Mouse (Mus musculus): ENCODE measurements around the gene Cldn5. TPM values are rescaled to one million over a fixed set of nuclear protein-coding genes. Genes with fewer than 3 reads are reported as not detected.
A peak's percentile ranks its signal among the peaks of the same experiment; 100 is the strongest.

Gene Cldn5
- not detected in 2 replicates for total RNA-seq (2014; fragmentation: Nextera tagmentation)
- total RNA-seq (2017): not detected in 2 replicates

DNA sequence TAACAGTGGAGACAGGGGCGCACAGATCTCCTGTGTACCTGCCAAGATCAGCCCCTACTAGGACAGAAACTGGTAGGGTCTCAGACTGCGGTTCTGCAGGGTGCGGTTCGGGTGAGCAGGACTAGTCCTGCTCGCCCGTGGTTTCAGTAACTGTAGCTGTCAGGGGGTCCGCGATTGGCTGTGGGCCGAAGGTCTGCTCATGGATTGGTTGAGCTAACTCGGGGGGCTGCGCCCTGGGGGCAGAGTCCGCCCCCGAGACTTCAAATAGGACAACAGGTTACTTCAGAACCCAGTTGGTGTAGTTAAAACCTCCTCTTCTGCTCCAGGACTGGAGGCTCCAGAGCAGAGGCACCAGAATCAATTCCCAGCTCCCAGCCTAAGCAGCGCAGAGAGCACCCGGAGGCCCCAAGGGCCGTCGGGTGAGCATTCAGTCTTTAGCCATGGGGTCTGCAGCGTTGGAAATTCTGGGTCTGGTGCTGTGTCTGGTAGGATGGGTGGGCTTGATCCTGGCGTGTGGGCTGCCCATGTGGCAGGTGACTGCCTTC is at the start of gene Cldn5:
Gene Cldn5, plus strand, starts transcription at position 292 of the 545 bp plus-strand sequence.
- peak; percentile 5; the same call in 1 of the 2 replicates for ATAC-seq (replicated peaks; ENCODE audit: poor library complexity, severe bottlenecking)

DNA sequence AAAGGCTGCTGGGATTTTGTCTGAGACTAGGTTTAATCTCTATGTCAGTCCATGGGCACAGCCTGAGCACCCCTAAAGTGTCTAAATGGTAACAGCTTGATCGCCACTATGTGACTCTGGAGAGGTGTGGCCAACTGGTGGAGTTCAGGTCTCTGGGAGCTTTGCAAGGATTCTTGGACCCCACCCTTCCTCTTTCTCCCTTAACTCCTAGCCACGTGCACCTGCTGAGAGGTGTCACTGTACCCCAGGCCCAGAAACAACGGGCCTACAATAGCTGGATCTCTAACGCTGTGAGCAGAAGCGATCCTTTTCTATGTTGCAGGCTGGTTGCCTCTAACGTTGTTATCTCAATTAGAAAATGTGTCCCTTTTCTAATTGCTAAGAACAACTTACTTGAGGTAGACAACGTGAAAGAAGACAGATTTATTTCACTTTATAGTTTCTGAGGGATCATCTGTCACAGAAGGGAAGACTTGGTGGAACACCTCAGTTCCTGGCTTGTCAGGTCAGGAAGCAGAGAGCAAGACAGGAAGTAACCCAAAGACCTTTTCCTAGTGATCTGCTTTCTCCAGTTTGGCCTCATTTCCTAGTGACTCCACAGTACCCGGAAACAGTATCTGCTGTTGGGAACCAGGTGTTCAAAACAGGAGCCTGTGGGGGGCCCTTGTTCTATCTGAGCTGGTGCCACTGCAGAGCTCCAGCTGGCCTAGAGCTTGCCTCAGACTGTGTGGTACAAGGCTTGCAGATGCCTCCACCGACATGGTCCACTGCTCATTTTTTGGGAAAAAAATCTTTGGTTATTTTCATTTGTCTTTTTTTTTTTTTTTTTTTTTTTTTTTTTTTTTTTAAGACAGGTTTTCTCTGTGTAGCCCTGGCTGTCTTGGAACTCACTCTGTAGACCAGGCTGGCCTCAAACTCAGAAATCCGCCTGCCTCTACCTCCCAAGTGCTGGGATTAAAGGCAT is 48.8 kb upstream of the Cldn5 start:
- no peak for ATAC-seq (replicated peaks; ENCODE audit: poor library complexity, severe bottlenecking)

DNA sequence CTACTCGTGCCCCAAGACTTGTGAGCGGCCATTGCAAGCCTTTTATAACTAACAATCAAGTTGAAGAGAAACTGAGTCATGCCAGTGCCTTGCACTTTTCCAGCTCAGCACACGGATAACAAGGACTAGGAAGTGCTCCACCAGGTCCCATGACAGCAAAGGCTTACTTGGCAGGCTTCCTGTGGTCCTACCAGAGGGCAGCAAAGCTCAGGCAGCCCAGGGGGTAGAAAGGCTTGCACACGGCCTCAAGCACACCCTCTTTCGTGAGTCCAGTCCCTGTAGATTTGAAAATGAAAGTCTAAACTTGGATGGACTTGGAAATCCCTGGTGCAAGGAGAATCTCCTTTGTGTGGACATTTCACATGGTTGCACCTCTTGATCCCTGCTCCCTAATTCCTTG is 47.5 kb upstream of the Cldn5 start:
- ATAC-seq (replicated peaks; ENCODE audit: poor library complexity, severe bottlenecking): no peak

DNA sequence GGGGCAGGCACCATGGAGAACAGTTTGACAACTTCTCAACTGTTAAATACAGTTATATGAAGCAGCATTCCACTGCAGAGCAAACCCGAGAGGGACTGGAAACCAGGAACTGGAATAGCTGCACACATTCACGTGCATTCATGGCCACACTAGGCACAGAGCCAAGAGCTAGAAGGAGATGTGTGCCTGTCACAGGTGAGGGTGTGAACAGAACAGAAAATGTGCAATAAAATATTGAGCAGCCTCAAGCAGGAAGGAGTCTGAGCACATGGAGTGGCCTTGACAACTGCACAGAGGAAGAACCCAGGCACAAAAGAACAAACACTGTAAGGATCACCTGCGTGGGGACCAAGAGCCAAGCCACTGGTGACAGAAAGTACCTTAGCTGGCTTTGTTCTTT is 46.0 kb upstream of the Cldn5 start:
- no peak for ATAC-seq (replicated peaks; ENCODE audit: poor library complexity, severe bottlenecking)

DNA sequence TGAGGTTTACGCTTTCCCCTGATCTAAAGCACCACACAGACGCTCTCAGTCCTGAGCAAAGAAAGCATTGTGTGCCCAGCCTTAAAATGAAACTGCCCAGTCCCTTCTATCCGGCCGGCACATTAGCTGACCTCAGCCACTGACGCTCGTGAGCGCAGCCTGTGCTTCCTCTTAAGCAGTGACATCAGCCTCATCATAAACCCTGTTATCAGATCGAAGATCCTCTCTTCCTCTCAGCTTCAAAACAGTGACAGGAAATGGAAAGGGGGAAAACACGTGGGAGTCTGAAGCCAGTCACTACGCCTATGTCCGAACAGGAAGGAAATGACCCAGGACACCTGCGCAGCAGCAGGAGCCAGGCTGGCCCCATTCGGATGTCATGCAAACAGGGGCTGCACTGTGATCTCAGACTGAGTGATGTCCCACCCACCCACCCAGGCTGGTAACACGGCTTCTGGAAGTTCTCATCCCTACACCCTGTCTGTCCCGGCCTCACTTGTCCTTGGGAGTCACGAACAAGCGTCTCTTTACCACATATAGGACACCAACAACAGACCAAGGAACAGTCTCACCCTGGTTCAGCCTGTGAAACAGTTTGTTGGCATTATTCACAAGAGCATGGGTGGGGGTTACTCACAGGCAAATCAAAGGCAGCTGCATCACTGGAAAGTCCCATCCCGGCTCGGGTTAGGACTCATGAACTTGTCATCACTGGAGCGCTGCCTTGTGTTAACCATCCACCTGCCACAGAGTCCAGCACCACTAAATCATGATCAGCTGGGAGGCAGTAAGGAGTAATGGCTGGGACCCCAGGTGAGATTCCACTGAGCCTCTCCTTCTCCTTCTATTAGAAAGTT is 43.3 kb upstream of the Cldn5 start:
- peak; percentile 89 for ATAC-seq (replicated peaks; ENCODE audit: poor library complexity, severe bottlenecking)

DNA sequence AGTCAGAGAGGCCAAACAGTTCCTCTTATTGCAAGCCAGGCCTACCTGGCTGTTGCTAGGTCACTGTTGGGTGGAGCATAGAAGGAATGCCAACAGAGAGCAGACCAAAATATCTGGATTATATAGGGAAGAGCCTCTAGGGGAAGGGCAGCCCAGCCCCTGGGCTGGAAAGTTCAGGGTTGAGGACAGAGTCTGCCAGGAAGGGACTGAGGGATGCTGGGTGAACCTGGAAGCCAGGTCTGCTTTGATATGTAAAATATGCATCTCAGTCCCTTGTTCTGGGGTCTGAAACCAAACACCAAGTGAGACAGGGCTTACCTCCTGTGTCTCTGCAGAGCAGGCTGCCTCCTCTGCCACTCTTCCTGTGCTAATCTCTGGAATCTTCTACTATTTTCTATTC is 38.3 kb upstream of the Cldn5 start:
- ATAC-seq (replicated peaks; ENCODE audit: poor library complexity, severe bottlenecking): no peak

DNA sequence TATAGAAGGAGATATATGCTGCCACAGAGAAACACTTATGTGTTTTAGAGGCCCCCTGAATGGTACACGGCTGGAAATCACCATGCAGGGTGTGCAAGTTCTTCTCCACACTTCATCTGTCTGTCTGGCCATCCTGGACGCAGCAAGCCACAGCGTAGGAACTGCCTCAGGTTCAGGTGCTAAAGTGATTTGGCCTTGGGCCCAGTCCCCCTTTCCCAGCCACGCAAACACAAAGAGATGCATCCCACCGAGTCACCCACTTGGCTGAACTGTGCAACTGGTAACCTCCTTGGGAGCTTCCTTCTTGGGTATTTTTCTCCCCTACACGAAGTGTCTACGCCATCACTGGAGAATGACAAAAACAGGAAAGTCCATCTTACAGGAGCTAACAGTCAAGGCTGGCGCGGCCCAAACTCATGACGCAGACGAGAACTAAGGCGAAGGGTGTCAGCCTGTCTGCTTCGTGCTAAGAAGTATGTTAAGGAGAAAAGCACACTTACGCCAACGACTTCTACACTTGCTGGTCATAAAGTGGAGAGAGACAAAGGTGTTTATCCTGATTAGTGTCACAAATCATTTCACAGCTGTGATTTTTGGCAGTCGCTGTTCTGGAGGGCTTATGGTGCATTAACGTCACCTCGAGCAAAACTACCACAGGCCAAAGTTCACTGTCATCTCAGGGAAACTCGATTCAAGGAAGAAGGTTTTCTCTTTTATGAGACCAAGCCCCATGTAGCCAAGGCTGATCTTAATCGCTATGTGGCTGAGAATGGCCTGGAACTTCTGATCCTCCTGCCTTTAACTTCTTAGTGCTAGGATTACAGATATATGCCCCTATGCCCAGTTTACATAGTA is 30.2 kb upstream of the Cldn5 start:
- ATAC-seq (replicated peaks; ENCODE audit: poor library complexity, severe bottlenecking): no peak

DNA sequence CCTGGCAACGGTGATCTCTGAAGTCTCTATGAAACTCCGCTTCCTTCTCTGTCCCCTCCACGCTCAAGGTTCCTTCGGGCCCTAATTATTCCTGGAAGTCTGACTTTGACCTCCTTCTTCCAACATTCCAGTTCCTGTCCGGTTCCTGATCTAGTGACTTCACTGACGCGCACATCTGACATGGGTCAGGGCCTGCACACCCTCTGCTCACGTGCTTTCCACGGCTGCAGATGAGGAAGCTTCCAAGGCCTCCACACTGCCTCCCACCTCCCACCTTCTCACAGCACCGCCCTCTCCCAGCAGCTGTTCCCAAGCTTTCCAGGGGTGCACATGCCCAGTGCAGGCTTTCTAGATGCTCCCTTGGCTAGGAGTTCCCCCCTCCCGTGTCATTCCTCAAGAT is 25.5 kb upstream of the Cldn5 start:
- no peak for ATAC-seq (replicated peaks; ENCODE audit: poor library complexity, severe bottlenecking)

DNA sequence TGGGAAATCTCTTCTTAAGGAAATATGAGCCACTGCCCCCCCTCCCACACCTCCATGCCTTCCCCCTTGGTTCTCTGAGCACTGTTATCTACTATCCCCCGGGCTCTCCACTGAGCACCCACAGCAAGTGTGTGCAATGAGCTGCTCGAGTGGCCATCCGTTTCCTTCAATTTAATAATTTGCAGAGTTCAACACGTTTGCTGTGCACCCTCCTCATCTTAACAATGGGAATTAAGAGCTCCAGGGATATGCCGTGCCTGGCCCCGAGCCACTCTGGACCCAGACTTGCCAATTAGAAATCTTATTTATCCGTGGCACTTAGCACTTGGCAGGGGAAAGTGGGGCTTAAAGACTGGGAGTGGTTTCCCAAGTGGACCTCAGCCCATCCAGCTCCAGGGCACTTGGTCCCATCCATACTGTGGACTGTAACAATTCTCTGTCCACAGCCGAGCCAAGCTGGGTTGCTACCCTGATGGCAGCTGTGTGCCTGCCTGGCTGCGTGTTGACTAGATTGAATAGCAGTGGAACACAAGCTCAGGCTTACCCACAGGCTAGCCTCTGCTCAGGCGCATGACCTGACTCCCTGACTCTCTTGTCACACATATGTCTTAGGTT is 24.7 kb upstream of the Cldn5 start:
- no peak for ATAC-seq (replicated peaks; ENCODE audit: poor library complexity, severe bottlenecking)

DNA sequence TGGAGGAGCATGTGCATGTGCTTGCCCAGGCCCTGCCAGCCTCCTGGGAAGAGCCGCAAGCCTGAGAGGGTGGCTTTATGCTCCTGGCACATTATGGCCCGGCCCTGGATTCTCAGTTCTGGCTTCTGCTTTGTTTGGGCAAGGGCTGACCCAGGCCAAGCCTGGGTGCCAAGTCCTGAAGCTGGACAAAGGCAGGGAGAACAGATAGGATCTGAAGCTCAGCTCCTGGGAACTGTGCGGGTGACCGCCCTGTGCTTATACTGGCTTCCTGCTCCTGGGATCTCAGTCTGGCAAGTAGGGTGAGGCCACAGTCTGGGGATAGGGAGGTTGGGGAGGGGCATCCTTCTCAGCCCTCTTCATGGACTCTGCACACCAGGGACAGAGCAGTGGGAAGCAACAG is 14.9 kb upstream of the Cldn5 start:
- ATAC-seq (replicated peaks; ENCODE audit: poor library complexity, severe bottlenecking): no peak

DNA sequence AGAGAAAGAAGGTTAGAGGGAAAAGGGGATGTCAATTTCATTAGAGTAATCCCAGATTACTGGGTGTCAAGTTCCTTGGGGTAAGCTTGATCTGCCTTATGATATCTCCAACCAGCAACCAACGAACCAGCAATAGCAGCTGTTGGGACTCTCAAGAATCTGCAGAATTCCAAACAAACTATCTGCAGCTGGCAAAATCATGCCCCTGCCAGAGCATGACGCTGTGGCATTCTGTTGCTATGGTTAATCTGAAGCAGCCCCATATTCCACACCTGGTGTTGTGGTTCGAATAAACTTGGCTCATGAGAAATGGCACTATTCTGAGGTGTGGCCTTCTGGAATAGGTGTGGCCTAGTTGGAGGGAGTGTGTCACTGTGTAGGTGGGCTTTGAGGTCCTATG is 13.7 kb upstream of the Cldn5 start:
- ATAC-seq (replicated peaks; ENCODE audit: poor library complexity, severe bottlenecking): no peak

DNA sequence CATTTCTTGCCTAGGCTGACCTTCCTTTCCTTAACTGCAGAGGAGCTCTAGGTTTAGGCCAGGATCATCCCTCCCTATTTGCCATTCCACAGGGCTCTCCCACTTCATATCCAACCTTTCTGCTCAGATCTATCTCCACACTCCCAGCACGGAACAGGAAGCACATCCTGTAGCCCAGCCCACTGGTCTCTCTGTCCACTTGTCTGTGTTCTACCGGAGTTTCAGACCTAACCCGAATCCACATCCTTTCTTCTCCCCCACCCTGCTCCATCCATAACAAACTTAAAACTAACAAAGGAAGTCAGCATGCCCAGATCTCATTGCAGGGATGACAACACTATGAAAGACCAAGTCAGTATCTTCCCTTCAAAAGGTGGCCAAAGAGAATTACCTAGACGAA is 10.3 kb upstream of the Cldn5 start:
- no peak for ATAC-seq (replicated peaks; ENCODE audit: poor library complexity, severe bottlenecking)

DNA sequence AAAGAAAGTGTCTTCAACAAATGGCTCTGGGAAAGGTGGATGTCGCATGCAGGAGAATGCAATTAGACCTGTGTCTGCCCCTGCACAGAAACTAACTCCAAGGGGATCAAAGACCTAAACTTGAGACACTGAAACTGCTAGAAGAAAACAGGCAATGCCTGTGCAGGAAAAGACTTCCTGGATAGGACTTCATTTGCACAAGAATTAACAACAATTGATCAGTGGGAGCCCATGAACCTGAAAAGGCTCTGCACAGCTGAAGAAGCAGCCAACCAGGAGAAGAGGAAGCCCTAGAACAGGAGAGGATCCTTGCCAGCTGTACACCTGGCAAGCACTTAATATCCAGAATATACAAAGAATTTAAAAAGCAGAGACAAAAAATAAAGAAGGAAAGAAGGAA is 7.1 kb upstream of the Cldn5 start:
- ATAC-seq (replicated peaks; ENCODE audit: poor library complexity, severe bottlenecking): no peak

DNA sequence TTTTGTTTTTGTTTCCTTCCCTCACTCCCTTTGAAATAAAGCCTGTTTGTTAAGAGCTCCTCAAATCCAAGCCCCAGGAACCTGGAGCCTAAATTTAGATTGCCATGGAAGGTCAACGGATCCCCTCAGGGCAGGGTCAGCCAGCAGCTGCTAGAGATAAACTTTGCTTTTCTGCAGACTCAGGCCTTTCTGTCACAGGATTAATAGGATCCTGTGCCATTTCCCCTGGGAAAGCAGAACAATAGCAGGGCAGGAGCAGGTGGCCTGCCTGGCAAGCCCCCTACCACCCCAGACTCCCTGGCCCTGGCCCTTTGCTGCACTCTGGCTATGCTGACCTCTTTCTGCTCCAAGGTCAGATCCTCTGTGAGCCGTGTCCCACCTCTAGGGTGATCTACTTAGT is 2.7 kb upstream of the Cldn5 start:
- ATAC-seq (replicated peaks; ENCODE audit: poor library complexity, severe bottlenecking): no peak

DNA sequence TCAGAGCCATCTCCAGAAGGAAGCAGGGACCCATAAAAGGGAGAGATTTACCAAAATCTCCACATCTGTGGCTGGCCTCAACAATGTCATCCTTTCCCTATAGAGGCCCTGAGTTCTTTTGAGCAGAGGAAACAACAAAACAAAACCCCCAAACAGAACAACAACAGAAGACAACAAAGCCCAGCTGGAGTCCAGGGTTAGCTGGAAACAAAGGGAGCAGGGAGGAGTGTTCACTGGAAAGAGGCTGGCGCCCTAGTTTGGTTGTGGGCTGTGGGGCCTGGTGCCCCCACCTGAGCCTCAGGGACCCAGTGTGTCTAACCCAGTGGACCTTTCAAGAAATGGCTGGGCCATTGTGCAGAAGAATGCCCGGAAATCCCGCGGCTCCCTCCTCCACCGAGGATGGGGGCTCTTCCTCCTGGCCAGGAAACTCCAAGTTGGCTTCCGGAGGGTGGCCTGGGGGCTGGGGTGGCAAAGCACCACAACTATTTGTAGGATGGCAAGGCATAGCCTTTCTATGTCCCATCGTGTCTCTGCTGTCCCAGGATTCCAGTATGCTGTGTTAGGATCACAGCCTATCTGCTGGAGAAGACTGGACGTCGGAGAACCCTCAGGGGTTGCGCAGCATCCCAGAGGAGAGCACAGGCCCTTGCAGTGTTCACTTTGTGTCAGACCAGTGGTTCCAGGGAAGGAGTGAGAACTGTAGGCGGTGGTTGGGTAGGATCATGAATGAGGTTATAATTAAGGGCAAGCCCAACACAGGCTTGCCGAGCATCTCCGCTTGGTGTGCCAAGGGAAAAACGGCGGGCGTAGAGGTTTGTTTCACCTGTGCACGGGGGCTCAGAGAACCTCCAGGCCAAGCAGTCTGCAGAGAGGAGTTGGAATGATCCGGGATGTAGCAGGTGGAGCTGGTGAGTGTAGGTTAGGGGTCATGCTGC is 759 bp upstream of the Cldn5 start:
- no peak for ATAC-seq (replicated peaks; ENCODE audit: poor library complexity, severe bottlenecking)

DNA sequence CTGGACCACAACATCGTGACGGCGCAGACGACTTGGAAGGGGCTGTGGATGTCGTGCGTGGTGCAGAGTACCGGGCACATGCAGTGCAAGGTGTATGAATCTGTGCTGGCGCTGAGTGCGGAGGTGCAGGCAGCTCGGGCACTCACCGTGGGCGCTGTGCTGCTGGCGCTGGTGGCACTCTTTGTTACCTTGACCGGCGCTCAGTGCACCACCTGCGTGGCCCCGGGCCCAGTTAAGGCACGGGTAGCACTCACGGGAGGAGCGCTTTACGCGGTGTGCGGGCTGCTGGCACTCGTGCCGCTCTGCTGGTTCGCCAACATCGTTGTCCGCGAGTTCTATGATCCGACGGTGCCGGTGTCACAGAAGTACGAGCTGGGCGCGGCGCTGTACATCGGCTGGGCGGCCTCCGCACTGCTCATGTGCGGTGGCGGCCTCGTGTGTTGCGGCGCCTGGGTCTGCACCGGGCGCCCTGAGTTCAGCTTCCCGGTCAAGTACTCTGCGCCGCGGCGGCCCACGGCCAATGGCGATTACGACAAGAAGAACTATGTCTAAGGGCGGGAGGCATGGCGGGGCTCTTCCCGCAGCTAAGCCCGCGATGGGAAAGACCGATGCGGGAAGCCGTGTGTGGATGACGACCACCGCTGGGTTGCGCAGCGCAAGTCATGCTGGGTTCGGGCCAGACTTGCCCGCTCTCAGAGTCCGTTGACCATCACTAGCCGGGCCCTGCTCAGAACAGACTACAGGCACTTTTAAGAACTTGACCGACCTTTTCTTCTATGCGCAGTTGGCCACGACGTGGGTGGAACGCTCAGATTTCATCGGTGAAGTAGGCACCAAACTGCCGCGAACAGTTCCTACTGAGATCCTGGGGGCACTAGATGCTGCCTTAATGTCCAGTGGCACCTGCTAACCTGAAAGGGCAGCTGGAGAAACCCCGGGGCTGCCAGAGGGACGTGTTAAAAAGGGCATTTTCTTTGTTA is 744 bp downstream of the Cldn5 start:
- ATAC-seq (replicated peaks; ENCODE audit: poor library complexity, severe bottlenecking): peak; percentile 47

DNA sequence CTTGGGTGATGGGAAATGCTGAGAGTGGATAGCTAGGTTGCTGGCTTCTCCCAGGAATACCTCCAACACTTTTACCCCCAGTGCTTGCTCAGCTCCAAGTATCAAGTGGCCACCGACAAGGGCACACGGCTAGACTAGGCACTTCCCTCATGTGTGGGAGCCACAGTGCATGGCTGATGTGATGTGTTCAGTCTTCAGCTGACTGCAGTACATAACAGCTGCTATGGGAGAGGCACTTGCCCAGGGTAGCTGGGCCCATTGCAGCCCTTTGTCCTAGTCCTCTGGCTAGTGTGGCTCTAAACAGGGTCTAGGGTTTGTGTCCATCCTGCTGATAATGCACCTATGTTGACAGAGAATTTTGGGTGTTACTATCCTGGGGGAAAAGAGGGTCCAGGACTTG is 1.8 kb downstream of the Cldn5 start:
- ATAC-seq (replicated peaks; ENCODE audit: poor library complexity, severe bottlenecking): no peak
